Mouse (Mus musculus) brain, embryonic 14.5 days (tissue): ENCODE measurements at regions not wholly inside any gene's neighbourhood (a gene's known extent, or its start where the extent isn't known, plus 50 kb on each side); places are given as distances from the start of the nearest gene placed in this dataset.

Experiments used
- DNase-seq: peaks from one replicate; pipeline ENCODE4 v3.0.0-alpha.2; 2011; ENCODE audit warnings: low read depth
- CTCF ChIP-seq: fragments of 200-500 bp; IDR thresholded peaks from 2 replicates; pipeline ENCODE4 v1.5.1; 2012; ENCODE audit warnings: inconsistent platforms, mild to moderate bottlenecking, moderate library complexity, borderline replicate concordance; ENCODE audit not compliant: insufficient read depth, insufficient read length; ENCODE audit errors: extremely low read depth
- POLR2A ChIP-seq: fragments of 200-500 bp; IDR thresholded peaks from 2 replicates; pipeline ENCODE4 v1.6.1; 2012; ENCODE audit warnings: mild to moderate bottlenecking, inconsistent platforms, borderline replicate concordance; ENCODE audit not compliant: poor library complexity, insufficient read depth, insufficient read length, severe bottlenecking; ENCODE audit errors: extremely low read depth

GRCm38 (mm10) chr14:40390811-40391210, 502.3 kb downstream of the Sh2d4b start:
- no peak for DNase-seq
- TF ChIP-seq CTCF (no peak), POLR2A (no peak)

GRCm38 (mm10) chr14:40381603-40382002, 511.5 kb downstream of the Sh2d4b start:
- TF ChIP-seq POLR2A (no peak), CTCF (no peak)
- peak; percentile 19 for DNase-seq

GRCm38 (mm10) chr14:40379692-40380091, 513.4 kb downstream of the Sh2d4b start:
- TF ChIP-seq POLR2A (no peak), CTCF (no peak)
- DNase-seq, result no peak

GRCm38 (mm10) chr14:40364342-40364741, 528.7 kb downstream of the Sh2d4b start:
- DNase-seq, result no peak
- TF ChIP-seq CTCF, result no peak
- TF ChIP-seq POLR2A, result no peak

GRCm38 (mm10) chr14:40362838-40363237, 530.2 kb downstream of the Sh2d4b start:
- TF ChIP-seq CTCF (no peak), POLR2A (no peak)
- DNase-seq, result no peak
